Mouse (Mus musculus): ENCODE measurements around the gene Nf2.

DNA sequence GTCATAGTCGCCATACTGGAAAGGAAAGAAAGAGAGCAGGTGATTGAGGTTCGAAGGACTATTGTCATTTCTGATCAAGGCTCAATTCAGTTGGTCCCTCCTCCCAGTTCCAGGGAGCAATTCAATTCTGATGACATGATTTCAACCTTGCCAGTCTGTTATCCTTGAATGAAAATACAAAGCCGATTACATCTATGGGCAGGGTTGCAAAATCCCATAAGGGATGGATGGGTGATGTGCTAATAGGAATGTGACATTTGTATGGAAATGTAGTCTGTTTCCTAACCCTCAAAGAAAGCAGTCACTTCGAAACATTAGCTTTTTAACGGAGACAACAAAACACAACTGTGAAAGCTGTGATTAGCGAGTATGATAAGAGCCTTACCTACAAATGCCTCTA lies 41.0 kb downstream of the Nf2 start:
- TF ChIP-seq CTCF (IDR thresholded peaks at IDR 0.05; ENCODE audit: low read depth) (no peak), EP300 (IDR thresholded peaks at IDR 0.05; ENCODE audit: low read depth) (no peak)
